Mouse (Mus musculus) forebrain, embryonic 11.5 days (tissue): ENCODE data around the gene AL732309.1. TPM values are rescaled to one million over a fixed set of nuclear protein-coding genes. Genes with fewer than 3 reads are reported as not detected.

Source experiments
- polyA plus RNA-seq: library from polyadenylated mRNA; unstranded; fragments of >200 nt; fragmentation: Nextera tagmentation; extraction: Ambion mirVana; gene quantifications from 2 replicates; pipeline ENCODE4 v1.2.1, GENCODE M21; 2014

The AL732309.1 gene
- polyA plus RNA-seq, 1 experiment from 2014 or later: 5.1 TPM

Other genes starting within 250 kb of the AL732309.1 start
- 68.0 and 81.2 TPM in 2 replicates for gene Nsmf, start 192.5 kb downstream of the AL732309.1 start, polyA plus RNA-seq
- gene Entpd8, start 166.6 kb downstream of the AL732309.1 start, polyA plus RNA-seq: not detected in 2 replicates
- 0.31 TPM in 1 of 2 replicates, not detected in the other for gene Noxa1, start 151.7 kb downstream of the AL732309.1 start, polyA plus RNA-seq
- 63.6 and 72.1 TPM in 2 replicates for gene Nrarp, start 66.1 kb downstream of the AL732309.1 start, polyA plus RNA-seq
- gene Tor4a, start 50.0 kb downstream of the AL732309.1 start, polyA plus RNA-seq: 1.3 and 1.5 TPM in 2 replicates
- 110 TPM in 2 replicates for gene Nelfb, start 35.4 kb downstream of the AL732309.1 start, polyA plus RNA-seq
- gene Stpg3, start 32.2 kb downstream of the AL732309.1 start, polyA plus RNA-seq: not detected in 2 replicates
- gene Fam166a, start 28.1 kb downstream of the AL732309.1 start, polyA plus RNA-seq: 0.88 and 1.3 TPM in 2 replicates
- 615 and 680 TPM in 2 replicates for gene Tubb4b, start 22.2 kb downstream of the AL732309.1 start, polyA plus RNA-seq
- not detected in 2 replicates for gene Slc34a3, start 12.5 kb downstream of the AL732309.1 start, polyA plus RNA-seq
- not detected in 2 replicates for gene Rnf224, start 10.1 kb downstream of the AL732309.1 start, polyA plus RNA-seq
- gene Rnf208, start 4.6 kb downstream of the AL732309.1 start, polyA plus RNA-seq: 33.0 and 37.6 TPM in 2 replicates
- gene Cysrt1, start 4.4 kb downstream of the AL732309.1 start, polyA plus RNA-seq: not detected in 2 replicates
- gene Tmem203, start 8.6 kb upstream of the AL732309.1 start, polyA plus RNA-seq: 13.6 and 15.8 TPM in 2 replicates
- 4.6 and 7.3 TPM in 2 replicates for gene Tprn, start 15.8 kb upstream of the AL732309.1 start, polyA plus RNA-seq
- gene Ssna1, start 25.6 kb upstream of the AL732309.1 start, polyA plus RNA-seq: 222 and 238 TPM in 2 replicates
- 116 and 126 TPM in 2 replicates for gene Anapc2, start 25.6 kb upstream of the AL732309.1 start, polyA plus RNA-seq
- gene Tmem210, start 41.3 kb upstream of the AL732309.1 start, polyA plus RNA-seq: not detected in 2 replicates
- gene Lrrc26, start 43.1 kb upstream of the AL732309.1 start, polyA plus RNA-seq: not detected in 2 replicates
- 1.7 and 2.1 TPM in 2 replicates for gene Grin1, start 72.3 kb upstream of the AL732309.1 start, polyA plus RNA-seq
- 75.7 and 77.8 TPM in 2 replicates for gene Man1b1, start 85.5 kb upstream of the AL732309.1 start, polyA plus RNA-seq
- gene Dpp7, start 109.5 kb upstream of the AL732309.1 start, polyA plus RNA-seq: 20.1 and 20.5 TPM in 2 replicates
- 3.1 and 5.4 TPM in 2 replicates for gene Uap1l1, start 118.8 kb upstream of the AL732309.1 start, polyA plus RNA-seq
- 79.0 and 85.0 TPM in 2 replicates for gene Sapcd2, start 125.5 kb upstream of the AL732309.1 start, polyA plus RNA-seq
- 0.23 TPM in 1 of 2 replicates, not detected in the other for gene Entpd2, start 149.0 kb upstream of the AL732309.1 start, polyA plus RNA-seq
- 120 and 128 TPM in 2 replicates for gene Npdc1, start 152.5 kb upstream of the AL732309.1 start, polyA plus RNA-seq
- not detected in 2 replicates for gene Fut7, start 176.4 kb upstream of the AL732309.1 start, polyA plus RNA-seq
- gene Abca2, start 181.8 kb upstream of the AL732309.1 start, polyA plus RNA-seq: 9.9 and 10.2 TPM in 2 replicates
- 0.61 and 0.77 TPM in 2 replicates for gene Clic3, start 210.0 kb upstream of the AL732309.1 start, polyA plus RNA-seq
- 22.9 and 24.2 TPM in 2 replicates for gene Paxx, start 214.2 kb upstream of the AL732309.1 start, polyA plus RNA-seq
- 0.69 and 0.73 TPM in 2 replicates for gene Ptgds, start 223.2 kb upstream of the AL732309.1 start, polyA plus RNA-seq
- gene Lcn12, start 247.0 kb upstream of the AL732309.1 start, polyA plus RNA-seq: not detected in 2 replicates